Mouse (Mus musculus) induced T-regulatory cell, adult 2 months (primary cell): ENCODE results near the gene Vmn2r56.
"Not testable (repeated sequence)": the region's sequence is repeated elsewhere in the genome, so short reads cannot be mapped to it uniquely, and the experiment has no call there.

Experiments
- DNase-seq: peaks from one replicate; pipeline ENCODE4 v3.0.0-alpha.2; 2012; ENCODE audit warnings: low read depth

The Vmn2r56 gene

GRCm38 (mm10) chr7:12734904-12735303 is at the start of gene Vmn2r56:
Gene Vmn2r56 (minus strand): TSS chr7:12735004.
- no peak for DNase-seq

- DNase-seq = peak; percentile 75
Measured at GRCm38 (mm10) chr7:12780151-12780830, 45.5 kb upstream of the Vmn2r56 start.

DNA sequence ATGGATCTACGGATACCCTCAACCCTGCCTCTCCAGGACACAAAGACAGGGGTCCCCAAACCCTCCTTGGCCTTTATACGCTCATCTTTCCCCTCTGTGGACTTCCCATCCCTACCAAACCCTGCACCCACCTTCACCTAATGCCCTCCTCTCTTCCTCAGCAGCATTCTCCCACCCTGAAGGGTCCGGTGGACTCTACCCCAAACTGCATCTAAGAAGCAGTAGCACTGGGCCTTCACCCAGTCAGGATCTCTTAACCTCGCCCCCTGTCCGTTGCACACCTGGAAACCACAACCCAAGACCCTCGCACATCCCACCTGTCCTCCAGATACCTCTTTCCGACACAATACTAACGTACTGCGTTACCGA is 45.0 kb upstream of the Vmn2r56 start:
- no peak for DNase-seq

DNA sequence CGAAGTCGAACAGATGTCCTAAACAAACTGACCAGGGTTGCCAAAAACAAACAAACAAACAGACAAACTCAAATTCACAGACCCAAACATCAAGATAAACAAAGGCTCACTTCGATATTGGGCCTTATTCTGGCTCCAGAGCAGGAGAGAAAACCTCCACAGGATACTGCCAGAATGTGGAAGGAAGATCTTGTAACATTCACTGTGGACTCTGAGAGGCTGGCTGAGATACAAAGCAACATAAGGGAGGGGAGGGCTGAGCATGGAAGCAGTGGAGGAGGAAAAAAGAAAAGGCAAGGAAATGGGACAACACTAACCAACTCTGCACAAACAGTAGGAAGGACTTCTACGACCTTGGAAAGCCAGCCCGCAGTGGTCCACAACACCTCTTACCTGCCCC is 44.3 kb upstream of the Vmn2r56 start:
- DNase-seq = no peak

- DNase-seq = no peak
Measured at GRCm38 (mm10) chr7:12774606-12775005, 39.8 kb upstream of the Vmn2r56 start.

DNA sequence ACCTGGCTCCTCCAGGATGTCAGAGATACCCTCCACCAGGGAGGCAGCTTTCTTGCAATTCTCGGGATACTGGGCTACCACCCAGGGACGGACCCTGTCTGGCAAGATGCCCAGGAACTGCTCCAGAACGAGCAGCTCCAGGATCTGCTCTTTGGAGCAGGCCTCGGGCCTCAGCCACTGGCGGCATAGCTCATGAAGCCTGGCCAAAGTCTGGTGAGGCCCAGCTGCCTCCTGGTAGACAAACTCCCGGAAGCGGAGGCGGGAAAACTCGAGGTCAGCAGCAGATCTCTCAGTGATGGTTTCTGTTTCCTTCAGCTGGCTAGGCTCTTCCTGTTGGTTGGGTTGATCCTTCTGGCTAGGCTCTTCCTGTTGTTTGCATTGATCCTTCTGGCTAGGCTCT is 39.3 kb upstream of the Vmn2r56 start:
- DNase-seq = no peak

- DNase-seq = no peak
Measured at GRCm38 (mm10) chr7:12749431-12750198, 14.8 kb upstream of the Vmn2r56 start.

GRCm38 (mm10) chr7:12684903-12685302 is 49.9 kb downstream of the Vmn2r56 start, which contains the start of gene Vmn2r55:
Gene Vmn2r55 (minus strand): TSS chr7:12685003.
- not testable (repeated sequence) for DNase-seq

DNA sequence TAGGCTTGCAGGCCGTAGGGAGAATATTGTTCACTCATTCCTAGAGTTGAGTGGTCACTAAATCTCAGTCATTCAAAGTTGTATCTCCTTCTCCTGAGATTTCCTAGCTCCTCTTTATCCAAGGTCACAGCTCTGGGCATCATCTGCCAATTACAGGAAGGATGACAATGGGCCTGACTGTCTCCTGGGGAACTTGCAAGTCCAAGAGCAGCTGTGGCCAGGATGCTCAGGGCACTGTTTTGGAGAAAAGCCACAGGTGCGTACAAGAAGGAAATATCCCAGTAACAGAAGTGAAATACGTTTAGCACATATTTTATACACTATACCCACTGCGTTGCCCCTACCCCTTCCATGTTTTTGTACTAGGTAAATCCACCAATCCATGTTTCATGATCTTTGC is 94.6 kb downstream of the Vmn2r56 start, which contains the start of gene Vmn2r54:
TSS of gene Vmn2r54 (minus strand) at position 101 of the 400 bp plus-strand sequence.
- not testable (repeated sequence) for DNase-seq
